Mouse (Mus musculus) CH12.LX (cell line): ENCODE measurements around the gene Mat1a. TPM values are rescaled to one million over a fixed set of nuclear protein-coding genes. Genes with fewer than 3 reads are reported as not detected.

Source experiments
- DNase-seq: peaks from one replicate; pipeline ENCODE4 v3.0.0-alpha.2; 2013; ENCODE audit errors: extremely low read depth
- H3K27ac ChIP-seq: 2 replicates; pipeline ENCODE4 v1.5.1; 2012; ENCODE audit warnings: low read depth, mild to moderate bottlenecking, control low read depth, moderate library complexity; ENCODE audit not compliant: insufficient read depth
- H3K27me3 ChIP-seq: replicated peaks from 2 replicates; pipeline ENCODE3; 2012; ENCODE audit warnings: inconsistent platforms
- H3K36me3 ChIP-seq, 2 experiments: replicated peaks in 1 of 2; 2 replicates each; pipeline versions ENCODE3 to v1.6.1; 2012; ENCODE audit warnings: inconsistent platforms in 1 of 2, low read length in 1 of 2, mild to moderate bottlenecking in 1 of 2, mixed read lengths in 1 of 2, moderate library complexity in 1 of 2; ENCODE audit not compliant: control insufficient read depth in 1 of 2, insufficient read depth in 1 of 2
- H3K4me1 ChIP-seq, 2 experiments: 2 replicates each; pipeline ENCODE4 v1.6.1; 2012; ENCODE audit warnings: inconsistent platforms in 1 of 2, moderate library complexity in 1 of 2; ENCODE audit not compliant: insufficient read depth in 2 of 2, control insufficient read depth in 1 of 2
- H3K4me2 ChIP-seq: 2 replicates; pipeline ENCODE4 v1.6.1; 2012; ENCODE audit warnings: low read depth, mild to moderate bottlenecking, control low read depth; ENCODE audit not compliant: poor library complexity, insufficient read depth, severe bottlenecking
- H3K4me3 ChIP-seq, 3 experiments: fragments of 150-350 bp in 1 of 3; sonication (generic) in 1 of 3; replicated peaks in 1 of 3; 2 replicates each; pipeline versions ENCODE3 to v1.5.1; 2011 to 2012; ENCODE audit warnings: low read depth in 2 of 3, low read length in 2 of 3, mild to moderate bottlenecking in 2 of 3, moderate library complexity in 2 of 3, control low read depth in 1 of 3, improper control_type of control experiment in 1 of 3, inconsistent platforms in 1 of 3, mixed read lengths in 1 of 3; ENCODE audit not compliant: poor library complexity in 1 of 3
- H3K79me2 ChIP-seq: replicated peaks from 2 replicates; pipeline ENCODE4 v1.6.1; 2012; ENCODE audit warnings: mild to moderate bottlenecking, moderate library complexity; ENCODE audit not compliant: control insufficient read depth, poor library complexity, insufficient read depth, severe bottlenecking; ENCODE audit errors: extremely low read depth
- H3K9ac ChIP-seq: 2 replicates; pipeline ENCODE4 v1.6.1; 2012; ENCODE audit warnings: low read depth, mild to moderate bottlenecking, control low read depth, moderate library complexity; ENCODE audit not compliant: insufficient read depth
- H3K9me3 ChIP-seq: replicated peaks from 2 replicates; pipeline ENCODE3; 2012; ENCODE audit warnings: low read length, inconsistent platforms, mixed read lengths
- E2F4 ChIP-seq: IDR thresholded peaks from 2 replicates; pipeline ENCODE4 v1.6.1; 2011; ENCODE audit warnings: low read depth, low read length, improper control_type of control experiment; ENCODE audit not compliant: insufficient replicate concordance
- ELF1 ChIP-seq: IDR thresholded peaks from 2 replicates; pipeline ENCODE4 v1.6.1; 2014; ENCODE audit warnings: low read depth, mild to moderate bottlenecking, inconsistent platforms, low read length, improper control_type of control experiment
- ETS1 ChIP-seq: conservative IDR thresholded peaks from 2 replicates; pipeline ENCODE4 v1.6.1; 2012; ENCODE audit warnings: low read depth, mild to moderate bottlenecking, inconsistent platforms, low read length, improper control_type of control experiment, moderate library complexity
- GABPA ChIP-seq: IDR thresholded peaks from 2 replicates; pipeline ENCODE4 v1.6.1; 2012; ENCODE audit warnings: low read depth, low read length, improper control_type of control experiment, inconsistent platforms; ENCODE audit not compliant: insufficient replicate concordance
- IRF4 ChIP-seq: IDR thresholded peaks from 2 replicates; pipeline ENCODE4 v1.6.1; 2014; ENCODE audit warnings: low read depth, mild to moderate bottlenecking, inconsistent platforms, low read length, improper control_type of control experiment
- KAT2A ChIP-seq: IDR thresholded peaks from 2 replicates; pipeline ENCODE4 v1.6.1; 2012; ENCODE audit warnings: low read length, improper control_type of control experiment, inconsistent platforms; ENCODE audit not compliant: insufficient replicate concordance
- MEF2A ChIP-seq: IDR thresholded peaks from 2 replicates; pipeline ENCODE4 v1.6.1; 2014; ENCODE audit warnings: low read depth, mild to moderate bottlenecking, inconsistent platforms, low read length, improper control_type of control experiment, borderline replicate concordance
- MXI1 ChIP-seq: IDR thresholded peaks from 2 replicates; pipeline ENCODE4 v1.6.1; 2011; ENCODE audit warnings: mild to moderate bottlenecking, low read depth, low read length, improper control_type of control experiment
- NELFE ChIP-seq: IDR thresholded peaks from 2 replicates; pipeline ENCODE4 v1.6.1; 2011; ENCODE audit warnings: low read depth, low read length, improper control_type of control experiment
- PAX5 ChIP-seq: IDR thresholded peaks from 2 replicates; pipeline ENCODE4 v1.6.1; 2012; ENCODE audit warnings: low read length, inconsistent platforms, mixed read lengths
- POLR2A ChIP-seq: IDR thresholded peaks from 2 replicates; pipeline ENCODE4 v1.6.1; 2011; ENCODE audit warnings: low read depth, mild to moderate bottlenecking, improper control_type of control experiment, low read length
- POLR2AphosphoS2 ChIP-seq: IDR thresholded peaks from 2 replicates; pipeline ENCODE4 v1.6.1; 2011; ENCODE audit warnings: low read depth, low read length, improper control_type of control experiment
- RAD21 ChIP-seq: IDR thresholded peaks from 2 replicates; pipeline ENCODE4 v1.6.1; 2011; ENCODE audit warnings: low read depth, mild to moderate bottlenecking, low read length, improper control_type of control experiment, moderate library complexity
- SMC3 ChIP-seq: IDR thresholded peaks from 2 replicates; pipeline ENCODE4 v1.6.1; 2011; ENCODE audit warnings: low read depth, low read length, improper control_type of control experiment
- TCF12 ChIP-seq: IDR thresholded peaks from 2 replicates; pipeline ENCODE4 v1.6.1; 2014; ENCODE audit warnings: low read depth, mild to moderate bottlenecking, inconsistent platforms, low read length, improper control_type of control experiment
- USF1 ChIP-seq: IDR thresholded peaks from 2 replicates; pipeline ENCODE4 v1.6.1; 2014; ENCODE audit warnings: low read depth, mild to moderate bottlenecking, inconsistent platforms, low read length, improper control_type of control experiment
- ZC3H11A ChIP-seq: IDR thresholded peaks from 2 replicates; pipeline ENCODE4 v1.6.1; 2012; ENCODE audit warnings: low read depth, mild to moderate bottlenecking, inconsistent platforms, low read length, improper control_type of control experiment
- ZNF384 ChIP-seq: IDR thresholded peaks from 2 replicates; pipeline ENCODE4 v1.6.1; 2012; ENCODE audit warnings: low read depth, low read length, improper control_type of control experiment, inconsistent platforms
- dilution Hi-C: fragments of 300-500 bp; cut with MboI; formaldehyde crosslinking; loops from 2 replicates; pipeline ENCODE4 v1.14.3; 2020; ENCODE audit warnings: low sequenced_read_pairs; ENCODE audit not compliant: extremely low pct_unique_long_range_greater_than_20kb, extremely low pct_ligation_motif_present
- in situ Hi-C: fragments of 300-500 bp; cut with MboI; formaldehyde crosslinking; loops from 3 replicates; pipeline ENCODE4 v1.14.3; 2019; ENCODE audit warnings: low sequenced_read_pairs, low pct_ligation_motif_present, low pct_unique_long_range_greater_than_20kb, mixed read lengths
- polyA plus RNA-seq: library from polyadenylated mRNA; unstranded; fragments of >175 nt; gene quantifications from 2 replicates; pipeline ENCODE4 v1.2.1, GENCODE M21; 2012; ENCODE audit warnings: low read depth; ENCODE audit not compliant: insufficient read length
- total RNA-seq, 2 experiments: library from RNA; depleted of rRNA; stranded (reverse); fragments of 300-350 nt in 1 of 2; fragments of >200 nt in 1 of 2; gene quantifications; 2 replicates each; pipeline ENCODE4 v1.2.3; 2012 to 2014

Gene Mat1a
- total and polyA plus RNA-seq, 3 experiments = not detected

DNA sequence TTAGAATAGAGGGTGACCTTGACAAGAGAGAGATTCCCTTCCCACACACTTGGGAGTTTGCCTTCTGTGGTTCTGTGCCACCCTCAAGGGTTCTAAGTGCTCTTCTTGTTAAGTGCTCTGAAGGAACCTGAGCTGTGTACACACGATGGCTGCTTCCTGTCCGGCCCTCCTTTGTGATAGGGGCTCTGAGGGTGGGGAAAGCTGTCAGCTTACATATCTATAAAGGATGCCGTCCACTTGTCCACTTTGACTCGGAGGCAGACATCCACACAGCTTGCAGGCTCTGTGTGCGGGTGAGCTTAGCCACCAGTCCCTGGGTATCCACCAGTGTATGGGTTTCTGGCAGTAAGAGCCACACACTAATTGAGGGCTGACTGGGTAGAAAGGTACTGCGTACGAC lies 26.7 kb downstream of the Mat1a start, which contains the start of gene Sftpa1:
TSS of gene Sftpa1 (plus strand) at position 243 of the 400 bp plus-strand sequence.
- no peaks in the 10 kb centered on the region for H3K27me3 ChIP-seq
- H3K36me3 ChIP-seq = no peaks in the 10 kb centered on the region
- no peak within 1 kb of the TSS for H3K27ac ChIP-seq
- in situ Hi-C loops (no loop called here), dilution Hi-C loops (no loop called here)
- no peak for DNase-seq
- no peak for TF ChIP-seq MXI1
- TF ChIP-seq NELFE = no peak
- H3K9ac ChIP-seq = no peak within 1 kb of the TSS
- H3K9me3 ChIP-seq = no peaks in the 10 kb centered on the region
- H3K4me3 ChIP-seq = no peak within 1 kb of the TSS
- H3K79me2 ChIP-seq = no peaks in the 10 kb centered on the region
- H3K4me2 ChIP-seq = no peak within 1 kb of the TSS
- H3K4me1 ChIP-seq = no peaks in the 10 kb centered on the region; a peak in 1 of 4 replicates

DNA sequence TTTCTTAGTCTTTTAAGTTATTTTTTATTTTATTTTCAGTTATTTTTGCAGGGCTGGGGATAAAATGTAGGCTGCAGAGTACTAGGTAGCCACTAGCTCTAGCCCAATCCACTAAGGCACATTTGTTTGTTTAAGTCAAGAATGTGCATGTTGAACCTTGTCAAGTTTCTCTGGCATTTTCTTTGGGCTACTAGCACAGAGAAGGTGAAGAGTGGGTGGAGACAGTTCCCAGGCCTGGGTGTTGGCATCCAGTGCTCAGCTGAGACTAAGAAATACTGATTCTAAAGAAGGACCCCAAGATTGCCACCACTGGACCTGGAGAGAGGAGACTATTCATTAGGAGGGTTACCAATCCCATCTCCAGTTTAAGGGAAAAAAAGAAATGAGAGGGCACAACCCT lies 32.2 kb downstream of the Mat1a start:
- Histone ChIP-seq H3K27me3 (no peaks in the 10 kb centered on the region), H3K4me2 (no peak overlapping the region), H3K79me2 (no peaks in the 10 kb centered on the region), H3K4me1 (no peaks in the 10 kb centered on the region), H3K27ac (no peak overlapping the region), H3K4me3 (no peak overlapping the region), H3K9me3 (no peaks in the 10 kb centered on the region), H3K9ac (no peak overlapping the region), H3K36me3 (no peaks in the 10 kb centered on the region)
- TF ChIP-seq ZC3H11A = no peak
- no peak for TF ChIP-seq GABPA
- no peak for TF ChIP-seq IRF4
- TF ChIP-seq USF1 = no peak
- no peak for TF ChIP-seq E2F4
- no peak for TF ChIP-seq POLR2AphosphoS2
- no peak for TF ChIP-seq TCF12
- no peak for TF ChIP-seq ELF1
- no peak for TF ChIP-seq MEF2A
- no peak for TF ChIP-seq PAX5
- no peak for TF ChIP-seq SMC3
- no peak for TF ChIP-seq RAD21
- no peak for TF ChIP-seq ETS1
- no peak for TF ChIP-seq KAT2A
- TF ChIP-seq ZNF384 = no peak
- no peak for TF ChIP-seq POLR2A
- in situ Hi-C loops = no loop called here
- DNase-seq = no peak
- dilution Hi-C loops = no loop called here
